ENCODE assay signal across 21 mouse cellular contexts in genomic region chr17:34807176-34807575, GRCm38 (mm10). TPM values are rescaled to one million over a fixed set of nuclear protein-coding genes. Genes with fewer than 3 reads are reported as not detected.
A peak's percentile ranks its signal among the peaks of the same experiment; 100 is the strongest.
DNase-seq lines count a peak whose midpoint lies in the region.
"Had no signal": no experiment of that assay in that cellular context is flagged by ENCODE, and none has a peak within 500 bp of the region (broad histone marks: within the 10 kb centered on the region; RNA-seq: fewer than 3 reads in every experiment).

No protein-coding gene starts in this region.

- peaks cover 5% of the 10 kb centered on the region for H3K9me3 ChIP-seq in heart, embryonic 10.5 days

- H3K4me3 ChIP-seq in heart, embryonic 10.5 days: no peak overlapping the region

- H3K27ac ChIP-seq in heart, embryonic 10.5 days: no peak overlapping the region

- H3K4me1 ChIP-seq in heart, embryonic 10.5 days: no peaks in the 10 kb centered on the region

- H3K27me3 ChIP-seq in heart, embryonic 10.5 days (ENCODE audit: insufficient read depth, poor library complexity, severe bottlenecking): 0 out of 2 replicates have a peak, but pooled peaks cover 7% of the 10 kb centered on the region
- H3K27me3 ChIP-seq: CH12.LX, Patski had no signal

- H3K36me3 ChIP-seq in heart, embryonic 10.5 days: no peaks in the 10 kb centered on the region
- H3K36me3 ChIP-seq: G1E had no signal

- WGBS in heart, embryonic 10.5 days: 66% methylated on average over 3 of the region's 3 CpGs

- peak; percentile 51 for DNase-seq in heart, adult 11 months
- DNase-seq in heart, adult 18-20 months: no peak
- peak; percentile 51 for DNase-seq in heart, embryonic 10.5 days (ENCODE audit: low spot score)
- no peak for DNase-seq in heart, adult 8-10 months (ENCODE audit: low spot score)
- DNase-seq: adrenal gland, adult 2 months; adrenal gland, adult 8-10 months; adrenal gland, postnatal 10 days; adrenal gland, postnatal 14 days; adrenal gland, postnatal 25 days; adrenal gland, postnatal 36 days; B cell, adult 2 months; cerebellum, adult 11 months; cerebellum, adult 11-12 months; cerebellum, adult 18-20 months had no signal

RNA-seq across cellular contexts. Expression of gene Cyp21a1, which starts 2.8 kb away (rescaled TPM):
- not detected for total RNA-seq in heart, adult 18-20 months (2021)
- not detected in 2 replicates for polyA plus RNA-seq in heart, embryonic 10.5 days (2016; fragmentation: Nextera tagmentation; extraction: Ambion mirVana)
- total RNA-seq in heart, adult 8-10 months (2022): under 1 TPM in 1 of 4 experiments, not detected in 3; 0.35 TPM
- total RNA-seq: CH12.LX, G1E, MEL had no signal
- polyA plus RNA-seq: activated CD4-positive, CD25-positive, alpha-beta regulatory T cell, adult 4 months; C2C12; CD4-positive, CD25-positive, alpha-beta regulatory T cell, adult 4 months; G1E; Patski had no signal

RNA-seq across cellular contexts. Expression of gene Stk19, which starts 29.6 kb away (rescaled TPM):
- 1 to 10 TPM; 8.5 to 9.5 TPM for total RNA-seq in heart, adult 18-20 months (2021)
- polyA plus RNA-seq in heart, embryonic 10.5 days (2016; fragmentation: Nextera tagmentation; extraction: Ambion mirVana): 22.3 and 22.8 TPM in 2 replicates
- total RNA-seq in heart, adult 8-10 months (2022): 10 to 100 TPM in 2 of 4 experiments, 1 to 10 TPM in 2; 8.2 to 14.6 (median 9.5) TPM

RNA-seq across cellular contexts. Expression of gene Dxo, which starts 29.6 kb away (rescaled TPM):
- total RNA-seq in heart, adult 18-20 months (2021): 10 to 100 TPM in 1 of 2 experiments, 1 to 10 TPM in 1; 9.8 to 13.3 TPM
- polyA plus RNA-seq in heart, embryonic 10.5 days (2016; fragmentation: Nextera tagmentation; extraction: Ambion mirVana): 48.1 and 62.2 TPM in 2 replicates
- 10 to 100 TPM; 10.6 to 15.9 (median 11.5) TPM for total RNA-seq in heart, adult 8-10 months (2022)

RNA-seq across cellular contexts. Expression of gene Skiv2l, which starts 42.8 kb away (rescaled TPM):
- total RNA-seq in heart, adult 18-20 months (2021): 10 to 100 TPM; 20.5 to 21.0 TPM
- polyA plus RNA-seq in heart, embryonic 10.5 days (2016; fragmentation: Nextera tagmentation; extraction: Ambion mirVana): 39.9 and 43.6 TPM in 2 replicates
- total RNA-seq in heart, adult 8-10 months (2022): 10 to 100 TPM; 21.8 to 29.1 (median 25.8) TPM

RNA-seq across cellular contexts. Expression of gene Nelfe, which starts 43.0 kb away (rescaled TPM):
- total RNA-seq in heart, adult 18-20 months (2021): 10 to 100 TPM; 14.4 to 15.2 TPM
- 89.6 and 104 TPM in 2 replicates for polyA plus RNA-seq in heart, embryonic 10.5 days (2016; fragmentation: Nextera tagmentation; extraction: Ambion mirVana)
- 10 to 100 TPM; 16.6 to 17.9 (median 16.7) TPM for total RNA-seq in heart, adult 8-10 months (2022)

Comparison
In these comparisons a context has a peak if more than half of its experiments do, and no peak if none do; other contexts are left out.
1. DNase-seq: peak in heart, adult 11 months (single experiment) and heart, embryonic 10.5 days (single experiment); none in heart, adult 18-20 months (0 of 2) and heart, adult 8-10 months (single experiment).